Mouse (Mus musculus): ENCODE results near the gene Ssu2.

- no peak for TF ChIP-seq KAT2A (IDR thresholded peaks at IDR 0.05; ENCODE audit: insufficient replicate concordance, low read length)
- TF ChIP-seq HCFC1 (IDR thresholded peaks at IDR 0.05; ENCODE audit: low read depth, low read length) = no peak
- TF ChIP-seq NRF1 (IDR thresholded peaks at IDR 0.05; ENCODE audit: low read depth, low read length) = no peak
- TF ChIP-seq CTCF (conservative IDR thresholded peaks at IDR 0.05 in 1 of 2, IDR thresholded peaks at IDR 0.05 in 1 of 2; ENCODE audit: low read depth in 2 of 2, low read length in 2 of 2) = no peak
- TF ChIP-seq EP300 (IDR thresholded peaks at IDR 0.05; ENCODE audit: low read length) = no peak
- TF ChIP-seq POLR2A (IDR thresholded peaks at IDR 0.05; ENCODE audit: low read depth, low read length) = no peak
- TF ChIP-seq USF1 (IDR thresholded peaks at IDR 0.05; ENCODE audit: low read depth, low read length) = no peak
- TF ChIP-seq E2F4 (IDR thresholded peaks at IDR 0.05; ENCODE audit: insufficient replicate concordance, low read depth, low read length) = no peak
- TF ChIP-seq ZNF384 (IDR thresholded peaks at IDR 0.05; ENCODE audit: low read depth, low read length) = no peak
- TF ChIP-seq TCF12 (IDR thresholded peaks at IDR 0.05; ENCODE audit: low read depth, low read length) = no peak
- TF ChIP-seq GABPA (IDR thresholded peaks at IDR 0.05; ENCODE audit: insufficient replicate concordance, low read depth, low read length) = no peak
- TF ChIP-seq ZC3H11A (IDR thresholded peaks at IDR 0.05; ENCODE audit: low read depth, low read length) = no peak
These were observed 56.6 kb downstream of the Ssu2 start for GRCm38 (mm10) chr6:112331223-112331598.
